Mouse (Mus musculus): ENCODE data around the gene Cacna1d. TPM values are rescaled to one million over a fixed set of nuclear protein-coding genes. Genes with fewer than 3 reads are reported as not detected.
A peak's percentile ranks its signal among the peaks of the same experiment; 100 is the strongest.

The Cacna1d gene
- total RNA-seq, 1 experiment from 2014 or later = 18.6 TPM

GRCm38 (mm10) chr14:30329109-30329508 is 162.1 kb downstream of the Cacna1d start:
- no peak for DNase-seq

DNA sequence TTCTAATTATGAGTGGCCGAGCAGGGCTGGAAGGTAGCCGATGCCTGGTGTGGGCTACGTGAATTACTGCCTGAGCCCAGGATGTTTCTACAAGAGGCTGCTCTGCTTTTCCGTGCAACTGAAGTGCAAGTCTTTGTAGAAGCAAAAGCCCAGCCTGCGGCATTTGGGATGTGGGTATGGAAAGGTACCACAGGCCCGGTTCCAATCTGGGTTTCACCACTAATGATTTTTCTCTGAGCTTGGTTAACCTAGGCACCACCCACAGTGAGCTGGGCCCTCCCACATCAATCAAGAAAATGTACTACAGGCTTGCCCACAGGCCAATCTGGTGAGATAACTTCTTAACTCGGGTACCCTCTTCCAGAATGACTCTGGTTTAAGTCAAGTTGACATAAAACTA is 163.8 kb downstream of the Cacna1d start:
- DNase-seq = no peak

DNA sequence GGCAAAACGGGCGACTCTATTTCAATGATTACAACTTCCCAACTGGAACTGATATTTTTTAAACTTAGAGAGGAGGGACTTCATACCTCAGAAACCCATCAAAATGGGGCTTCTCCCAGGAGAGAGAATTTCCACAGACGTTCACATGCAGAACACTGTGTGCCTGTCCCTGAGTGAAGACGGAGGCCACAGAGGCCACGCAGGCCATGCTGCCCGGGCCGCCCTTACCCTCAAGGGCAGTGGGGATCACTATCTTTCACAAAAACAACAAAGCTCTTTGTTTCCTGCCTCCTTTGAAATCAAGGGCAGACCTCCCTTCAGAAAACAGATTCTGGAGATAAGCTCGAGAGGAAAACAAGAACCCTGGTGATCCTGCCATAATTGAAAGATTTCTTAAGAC is 164.2 kb downstream of the Cacna1d start:
- DNase-seq = peak; percentile 62

DNA sequence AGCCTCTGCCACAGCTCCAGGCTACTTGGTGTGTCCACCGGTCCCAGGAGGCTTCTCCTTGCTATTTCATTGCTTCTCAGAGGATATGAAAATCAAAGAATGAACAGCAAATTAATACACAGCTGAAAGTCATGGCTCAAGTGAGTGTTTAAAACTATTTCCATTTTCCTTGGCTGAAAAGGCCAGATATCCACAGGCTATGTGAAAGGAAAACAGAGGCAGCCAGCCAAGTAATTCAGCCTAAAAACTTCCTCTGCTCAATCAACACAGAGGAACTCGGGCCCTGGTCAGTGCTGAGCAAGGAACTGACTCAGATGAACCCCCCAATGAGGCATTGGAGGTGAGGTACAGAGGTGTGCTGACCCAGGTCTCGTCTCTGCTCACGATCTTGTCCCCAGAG is 165.0 kb downstream of the Cacna1d start:
- no peak for DNase-seq

GRCm38 (mm10) chr14:30324994-30325393 is 166.3 kb downstream of the Cacna1d start:
- DNase-seq = no peak

DNA sequence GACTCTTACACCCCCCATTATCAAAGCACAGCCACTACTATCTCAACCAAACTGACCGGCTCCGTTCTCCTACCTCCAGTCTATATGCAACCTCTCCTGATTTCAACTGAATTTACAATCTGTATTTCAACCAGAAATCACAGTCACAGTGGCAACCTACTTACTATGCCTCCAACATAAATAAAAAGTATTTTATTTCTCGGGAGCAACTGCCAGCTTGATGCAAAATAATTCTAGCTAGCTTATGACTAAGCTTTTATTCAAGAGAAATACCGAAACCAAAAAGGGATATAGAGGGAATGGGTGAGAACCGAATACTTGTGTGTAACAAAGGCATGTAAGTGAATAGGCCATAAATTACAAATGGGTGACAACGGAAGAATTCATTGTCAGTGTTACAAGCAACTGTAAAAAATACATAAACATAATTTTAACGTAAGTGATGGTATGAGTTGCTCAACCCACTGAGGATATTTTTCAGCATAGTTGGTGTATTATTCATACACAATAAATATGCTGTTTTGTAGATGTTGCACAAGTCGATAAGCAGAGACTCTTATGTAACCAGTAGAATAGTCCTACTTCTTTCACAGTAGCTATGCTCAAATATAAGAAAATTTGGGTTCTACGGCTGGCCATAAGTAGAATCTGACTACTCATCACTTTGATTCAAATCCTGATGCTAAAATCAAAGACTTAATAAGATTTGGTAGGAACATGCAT is 172.4 kb downstream of the Cacna1d start:
- DNase-seq = no peak

DNA sequence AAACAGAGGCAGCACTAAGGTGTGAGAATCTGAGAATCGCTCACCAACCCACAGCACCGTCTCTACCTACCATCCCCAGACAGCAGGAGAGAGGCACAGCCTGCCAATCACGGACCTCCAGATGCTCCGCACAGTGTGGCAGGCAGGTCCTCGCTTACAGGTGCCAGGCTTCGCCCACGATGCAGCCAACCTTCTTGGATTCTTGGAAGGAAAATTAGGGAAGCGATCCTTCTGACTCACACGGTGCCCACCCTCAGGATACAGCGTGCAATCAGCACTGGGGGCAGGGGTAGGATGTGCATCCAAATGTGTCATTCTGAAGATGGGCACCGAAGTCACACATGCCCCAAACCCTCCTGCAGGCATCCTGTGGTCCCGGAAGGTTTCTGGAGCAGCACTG is 173.0 kb downstream of the Cacna1d start:
- DNase-seq = no peak

DNA sequence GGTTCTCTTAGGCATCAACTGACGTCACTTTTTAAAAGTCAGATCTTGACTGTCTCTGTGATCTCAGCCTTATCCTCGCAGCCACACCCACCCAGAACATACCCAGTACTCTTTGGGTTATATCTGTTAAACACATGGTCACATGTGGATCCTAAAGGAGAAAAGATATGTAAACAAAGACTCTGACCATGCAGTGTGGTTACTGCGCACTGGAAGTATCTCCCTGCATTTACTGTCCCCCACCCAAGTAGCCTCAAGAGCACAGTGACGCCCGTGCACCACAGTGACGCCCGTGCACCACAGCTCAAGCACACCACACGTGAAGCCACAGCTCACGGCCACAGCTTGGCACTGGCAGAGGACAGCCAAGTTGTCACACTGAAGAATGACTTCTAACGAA is 173.6 kb downstream of the Cacna1d start:
- DNase-seq = peak; percentile 39

- DNase-seq = no peak
Observed at GRCm38 (mm10) chr14:30311206-30311889, 179.9 kb downstream of the Cacna1d start.

GRCm38 (mm10) chr14:30310236-30310635 is 181.0 kb downstream of the Cacna1d start:
- no peak for DNase-seq

GRCm38 (mm10) chr14:30306221-30306620 is 185.0 kb downstream of the Cacna1d start:
- no peak for DNase-seq

- DNase-seq = no peak
Observed at GRCm38 (mm10) chr14:30299946-30300345, 191.3 kb downstream of the Cacna1d start.

GRCm38 (mm10) chr14:30297492-30297891 is 193.8 kb downstream of the Cacna1d start:
- no peak for DNase-seq

GRCm38 (mm10) chr14:30292135-30292463 is 199.2 kb downstream of the Cacna1d start:
- DNase-seq = no peak

- no peak for DNase-seq
Observed at GRCm38 (mm10) chr14:30291389-30292134, 199.7 kb downstream of the Cacna1d start.

- DNase-seq = no peak
Observed at GRCm38 (mm10) chr14:30284446-30284845, 206.8 kb downstream of the Cacna1d start.

DNA sequence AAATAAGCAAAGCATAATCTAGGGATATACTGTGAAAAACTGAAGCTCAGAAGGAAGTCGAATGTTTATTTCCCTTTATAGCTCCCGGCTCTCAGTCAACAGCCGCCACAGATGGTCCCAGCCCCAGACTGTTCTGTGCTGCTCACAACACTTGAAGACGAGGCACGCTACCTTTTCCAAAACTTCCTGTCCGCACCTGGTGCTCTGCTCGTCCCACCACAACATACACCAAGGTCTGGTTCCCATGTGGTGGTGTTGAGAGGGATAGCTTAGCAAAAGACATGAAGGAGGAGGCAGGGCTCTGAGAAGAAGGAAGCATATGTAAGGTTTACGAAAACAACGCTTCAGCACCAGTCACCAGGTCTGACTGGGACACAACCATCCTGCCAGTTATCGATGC is 207.2 kb downstream of the Cacna1d start:
- DNase-seq = no peak

GRCm38 (mm10) chr14:30275572-30275971 is 215.7 kb downstream of the Cacna1d start:
- DNase-seq = no peak

GRCm38 (mm10) chr14:30272976-30273375 is 218.3 kb downstream of the Cacna1d start:
- DNase-seq = no peak

DNA sequence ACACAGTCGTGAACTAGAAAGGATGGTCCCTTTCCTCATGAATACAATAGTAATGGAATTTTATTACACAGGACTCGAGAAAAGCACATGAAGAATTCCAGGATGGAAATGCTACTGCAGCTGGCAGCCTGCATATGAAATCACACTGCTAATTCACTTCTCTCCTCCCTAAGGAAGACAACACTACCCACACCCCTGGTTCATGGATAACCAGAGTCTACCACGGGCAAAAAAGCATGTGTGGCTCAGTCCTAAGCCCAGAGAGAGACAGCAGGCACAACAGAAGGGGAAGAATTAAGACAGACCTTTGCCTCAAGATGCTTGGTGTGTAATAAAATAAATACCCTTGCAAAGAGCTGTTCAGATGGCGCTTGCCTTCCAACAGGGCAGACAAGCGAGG is 218.7 kb downstream of the Cacna1d start:
- no peak for DNase-seq

DNA sequence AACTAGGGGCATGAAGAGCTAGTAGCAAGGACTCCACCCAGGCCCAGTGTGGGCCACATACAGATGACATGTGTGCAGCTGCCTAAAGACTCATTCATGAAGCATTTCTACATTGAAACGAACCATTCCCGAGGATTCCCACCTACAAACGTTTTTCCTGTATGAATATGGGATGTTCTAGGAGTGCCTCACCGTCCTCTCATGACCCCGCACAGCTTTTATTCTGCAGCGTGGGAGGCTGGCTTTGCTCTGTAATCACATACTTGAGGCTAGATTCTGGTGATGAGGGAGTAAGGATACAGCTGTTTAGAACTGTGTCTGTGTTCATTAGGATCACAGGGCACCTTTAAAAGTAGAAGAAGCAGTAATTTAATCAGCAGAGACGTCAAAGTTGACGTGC is 219.4 kb downstream of the Cacna1d start:
- no peak for DNase-seq

- no peak for DNase-seq
Observed at GRCm38 (mm10) chr14:30270350-30270749, 220.9 kb downstream of the Cacna1d start.

GRCm38 (mm10) chr14:30265728-30266127 is 225.5 kb downstream of the Cacna1d start:
- DNase-seq = peak; percentile 17

Data from adrenal gland, postnatal 14 days (tissue).